Mouse (Mus musculus) ES-E14 (cell line): ENCODE results near the gene Peak1.

Experiments
- MAFK ChIP-seq: IDR thresholded peaks from 2 replicates; pipeline ENCODE4 v1.6.1; 2014; ENCODE audit warnings: mild to moderate bottlenecking, low read depth, low read length, inconsistent platforms; ENCODE audit not compliant: insufficient read depth
- ZC3H11A ChIP-seq: IDR thresholded peaks from 2 replicates; pipeline ENCODE4 v1.6.1; 2012; ENCODE audit warnings: low read depth, mild to moderate bottlenecking, inconsistent platforms, low read length, borderline replicate concordance
- ZNF384 ChIP-seq: IDR thresholded peaks from 2 replicates; pipeline ENCODE4 v1.6.1; 2012; ENCODE audit warnings: low read depth, low read length, inconsistent platforms

GRCm38 (mm10) chr9:56355186-56355585 lies 62.7 kb downstream of the Peak1 start:
- TF ChIP-seq ZNF384, result no peak
- no peak for TF ChIP-seq ZC3H11A
- TF ChIP-seq MAFK, result no peak
